In the genomic region with DNA sequence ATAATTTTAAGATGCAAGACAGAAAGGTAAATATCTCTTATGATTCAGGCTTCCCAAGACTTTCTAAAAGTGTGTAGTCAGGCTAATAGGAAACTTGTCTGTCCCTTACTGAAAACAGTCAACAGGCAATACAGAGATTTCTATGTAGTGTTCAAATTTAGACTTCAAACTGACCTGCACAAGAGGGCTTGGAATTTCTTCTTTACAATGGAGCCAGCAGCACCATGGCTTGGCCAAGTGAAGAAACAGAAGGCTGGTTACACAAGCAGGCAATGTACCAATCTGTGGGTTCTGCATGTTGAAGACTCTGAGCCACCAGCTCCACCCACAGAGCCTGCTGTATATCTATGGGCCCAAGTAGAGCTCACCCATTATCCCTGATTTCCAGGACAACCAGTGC, we compare ENCODE assay signal across 28 mouse cellular contexts. TPM values are rescaled to one million over a fixed set of nuclear protein-coding genes. Genes with fewer than 3 reads are reported as not detected.
"Had no signal": no experiment of that assay in that cellular context is flagged by ENCODE, and none has a peak within 500 bp of the region (broad histone marks: within the 10 kb centered on the region; RNA-seq: fewer than 3 reads in every experiment).

A gene (plus strand): TSS at position 301 of the 400 bp plus-strand sequence.

- H3K27me3 ChIP-seq: intestine, embryonic 15.5 days; kidney, embryonic 15.5 days; limb, embryonic 13.5 days; lung, embryonic 15.5 days; megakaryocyte, embryonic 14.5 days had no signal

- H3K9ac ChIP-seq: intestine, embryonic 15.5 days; kidney, embryonic 15.5 days; limb, embryonic 13.5 days; lung, embryonic 15.5 days had no signal

- ATAC-seq: intestine, embryonic 15.5 days had no signal

- H3K4me1 ChIP-seq: intestine, embryonic 15.5 days; kidney, embryonic 15.5 days; limb, embryonic 10.5 days; limb, embryonic 13.5 days; lung, embryonic 15.5 days; megakaryocyte, embryonic 14.5 days had no signal

- DNase-seq: kidney, adult 11 months; kidney, adult 8-10 months; kidney, postnatal 10 days; kidney, postnatal 36 days; lung, adult 18-20 months; lung, postnatal 10 days; midbrain, embryonic 14.5 days; right cerebral cortex, postnatal 25 days; spleen, adult 18-20 months; thymus, adult 18-20 months; thymus, postnatal 36 days had no signal

- H3K9me3 ChIP-seq: intestine, embryonic 15.5 days; kidney, embryonic 15.5 days; limb, embryonic 10.5 days; limb, embryonic 13.5 days; lung, embryonic 15.5 days; megakaryocyte, embryonic 14.5 days had no signal

- H3K4me2 ChIP-seq: intestine, embryonic 15.5 days; kidney, embryonic 15.5 days; limb, embryonic 13.5 days; lung, embryonic 15.5 days; midbrain, embryonic 11.5 days had no signal

- H3K27ac ChIP-seq: intestine, embryonic 15.5 days; kidney, embryonic 15.5 days; limb, embryonic 10.5 days; limb, embryonic 13.5 days; lung, embryonic 15.5 days; macrophage had no signal

- H3K4me3 ChIP-seq: intestine, embryonic 15.5 days; kidney, embryonic 15.5 days; limb, embryonic 10.5 days; limb, embryonic 13.5 days; lung, embryonic 15.5 days; megakaryocyte, embryonic 14.5 days had no signal

- H3K36me3 ChIP-seq: intestine, embryonic 15.5 days; kidney, embryonic 15.5 days; limb, embryonic 10.5 days; limb, embryonic 13.5 days; lung, embryonic 15.5 days had no signal

RNA-seq across cellular contexts. Expression of the gene that starts here (rescaled TPM):
- total RNA-seq: layer of hippocampus, postnatal 25 days; left cerebral cortex, adult 18-20 months; left cerebral cortex, postnatal 25 days; liver, adult 2 months; midbrain, postnatal 0 days had no signal
- polyA plus RNA-seq: kidney, embryonic 15.5 days; limb, embryonic 10.5 days; liver, adult 2 months; lung, embryonic 15.5 days; midbrain, embryonic 11.5 days; midbrain, embryonic 14.5 days; midbrain, postnatal 0 days; neural tube, embryonic 11.5 days; neural tube, embryonic 14.5 days; testis, adult 2 months; urinary bladder, adult 2 months had no signal
